10 mouse cellular contexts compared by ENCODE assay signal in the genomic region with DNA sequence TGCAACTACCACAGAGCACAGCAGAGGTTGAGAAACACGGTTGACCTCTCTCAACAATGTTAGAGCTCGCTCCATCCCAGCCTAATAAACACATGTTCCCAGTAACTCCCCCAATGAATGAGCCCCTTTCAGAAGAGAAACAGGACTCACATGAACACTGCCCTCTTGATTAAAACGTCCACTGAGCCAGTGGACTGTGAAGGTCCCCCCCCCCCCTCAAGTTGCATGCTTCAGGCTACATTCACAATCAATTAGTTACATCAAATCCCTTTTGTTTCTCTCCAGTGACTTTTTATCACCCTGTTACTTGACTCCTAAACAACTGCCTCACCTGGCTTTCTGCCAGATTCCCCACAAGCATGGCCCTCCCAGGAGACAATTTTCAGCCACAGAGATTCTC. TPM values are rescaled to one million over a fixed set of nuclear protein-coding genes. Genes with fewer than 3 reads are reported as not detected.
DNase-seq lines count a peak whose midpoint lies in the region; ATAC-seq and TF ChIP-seq lines count a peak whose summit lies in the region.
"Had no signal": no experiment of that assay in that cellular context is flagged by ENCODE, and none has a peak within 500 bp of the region (broad histone marks: within the 10 kb centered on the region; RNA-seq: fewer than 3 reads in every experiment).

No protein-coding gene starts in this region.

- 16% methylated on average over 3 of the region's 3 CpGs for WGBS in forebrain, embryonic 12.5 days
- WGBS in forebrain, embryonic 13.5 days: 14% methylated on average over 3 of the region's 3 CpGs
- 42% methylated on average over 3 of the region's 3 CpGs for WGBS in lung, adult 2 months
- WGBS in hindbrain, postnatal 0 days: 13% methylated on average over 3 of the region's 3 CpGs

- H3K4me2 ChIP-seq in forebrain, embryonic 12.5 days: no peak overlapping the region
- no peak overlapping the region for H3K4me2 ChIP-seq in forebrain, embryonic 13.5 days
- no peak overlapping the region for H3K4me2 ChIP-seq in hindbrain, postnatal 0 days (ENCODE audit: low read depth, low read length)

- no peak for TF ChIP-seq CTCF in lung, adult 2 months (IDR thresholded peaks at IDR 0.05; ENCODE audit: insufficient read depth, low read length)
- no peak for TF ChIP-seq CTCF in hindbrain, postnatal 0 days (IDR thresholded peaks at IDR 0.05; ENCODE audit: low read depth)

- peak; percentile 12 for DNase-seq in lung, postnatal 10 days
- no peak for DNase-seq in lung, adult 2 months
- peak; percentile 74 for DNase-seq in hindbrain, postnatal 0 days (ENCODE audit: low spot score)
- peak; percentile 86 for DNase-seq in retina, postnatal 1 day
- DNase-seq in yolk sac, embryonic 10.5 days (ENCODE audit: low spot score): no peak
- no peak for DNase-seq in ovary, adult 18-20 months (ENCODE audit: low spot score)
- DNase-seq: lung, postnatal 36 days; thymus, postnatal 4 days had no signal

- TF ChIP-seq POLR2A in lung, adult 2 months (IDR thresholded peaks at IDR 0.05; ENCODE audit: borderline replicate concordance, extremely low read depth, low read depth, low read length): no peak

- no peak overlapping the region for H3K9ac ChIP-seq in forebrain, embryonic 12.5 days
- H3K9ac ChIP-seq in forebrain, embryonic 13.5 days: no peak overlapping the region
- no peak overlapping the region for H3K9ac ChIP-seq in hindbrain, postnatal 0 days (replicated peaks; ENCODE audit: low read length)

- ATAC-seq in forebrain, embryonic 12.5 days (ENCODE audit: low FRiP score): peak; percentile 46; the same call in 1 of the 2 replicates
- no peak; the same call in 1 of the 2 replicates for ATAC-seq in forebrain, embryonic 13.5 days
- ATAC-seq in hindbrain, postnatal 0 days: peak; percentile 96

- H3K4me3 ChIP-seq in forebrain, embryonic 12.5 days (replicated peaks): no peak overlapping the region
- no peak overlapping the region for H3K4me3 ChIP-seq in forebrain, embryonic 13.5 days
- H3K4me3 ChIP-seq in lung, adult 2 months (replicated peaks; ENCODE audit: extremely low read depth, low read depth, low read length): no peak overlapping the region
- no peak overlapping the region for H3K4me3 ChIP-seq in hindbrain, postnatal 0 days (ENCODE audit: low read length)

- H3K36me3 ChIP-seq in forebrain, embryonic 12.5 days (replicated peaks): no peaks in the 10 kb centered on the region
- no peaks in the 10 kb centered on the region for H3K36me3 ChIP-seq in forebrain, embryonic 13.5 days (ENCODE audit: poor library complexity, severe bottlenecking)
- H3K36me3 ChIP-seq in hindbrain, postnatal 0 days (ENCODE audit: insufficient read depth, low read length): no peaks in the 10 kb centered on the region

- H3K4me1 ChIP-seq in forebrain, embryonic 12.5 days: peaks cover 5% of the 10 kb centered on the region; the same call in 1 of the 2 replicates
- H3K4me1 ChIP-seq in forebrain, embryonic 13.5 days: 0 out of 2 replicates have a peak, but pooled peaks cover 5% of the 10 kb centered on the region
- no peaks in the 10 kb centered on the region; the same call in 1 of the 2 replicates for H3K4me1 ChIP-seq in lung, adult 2 months (ENCODE audit: control insufficient read depth, insufficient read depth, low read length)
- no peaks in the 10 kb centered on the region for H3K4me1 ChIP-seq in hindbrain, postnatal 0 days (ENCODE audit: insufficient read depth, low read length)

- H3K27ac ChIP-seq in forebrain, embryonic 12.5 days: no peak overlapping the region
- no peak overlapping the region for H3K27ac ChIP-seq in forebrain, embryonic 13.5 days
- no peak overlapping the region for H3K27ac ChIP-seq in hindbrain, postnatal 0 days

- no peaks in the 10 kb centered on the region for H3K9me3 ChIP-seq in forebrain, embryonic 12.5 days
- no peaks in the 10 kb centered on the region for H3K9me3 ChIP-seq in forebrain, embryonic 13.5 days (replicated peaks)
- H3K9me3 ChIP-seq in hindbrain, postnatal 0 days (ENCODE audit: low read length): no peaks in the 10 kb centered on the region

- no peaks in the 10 kb centered on the region for H3K27me3 ChIP-seq in forebrain, embryonic 12.5 days
- no peaks in the 10 kb centered on the region for H3K27me3 ChIP-seq in forebrain, embryonic 13.5 days
- H3K27me3 ChIP-seq in hindbrain, postnatal 0 days (ENCODE audit: insufficient read depth, low read length): no peaks in the 10 kb centered on the region

RNA-seq across cellular contexts. Expression of gene Hmcn1, which starts 43.2 kb away (rescaled TPM):
- polyA plus RNA-seq in forebrain, embryonic 12.5 days (2016; fragmentation: Nextera tagmentation; extraction: Ambion mirVana): 4.9 and 8.1 TPM in 2 replicates
- 1.1 and 1.2 TPM in 2 replicates for polyA plus RNA-seq in forebrain, embryonic 13.5 days (2015; fragmentation: Nextera tagmentation; extraction: Ambion mirVana)
- polyA plus RNA-seq in lung, adult 2 months (2012; rRNA removed): 48.8 and 72.0 TPM in 2 replicates
- 2.7 and 6.3 TPM in 2 replicates for total RNA-seq in hindbrain, postnatal 0 days (2014; rRNA removed)
- 0.80 and 1.2 TPM in 2 replicates for polyA plus RNA-seq in hindbrain, postnatal 0 days (2015; fragmentation: Nextera tagmentation; extraction: Ambion mirVana)

Comparison
In these comparisons a context has a peak if more than half of its experiments do, and no peak if none do; other contexts are left out.
1. DNase-seq: peak in lung, postnatal 10 days (single experiment), hindbrain, postnatal 0 days (single experiment) and retina, postnatal 1 day (single experiment); none in lung, adult 2 months (single experiment), yolk sac, embryonic 10.5 days (single experiment) and ovary, adult 18-20 months (single experiment).